Mouse (Mus musculus) adrenal gland, postnatal 14 days (tissue): ENCODE measurements at regions not wholly inside any gene's neighbourhood (a gene's known extent, or its start where the extent isn't known, plus 50 kb on each side); places are given as distances from the start of the nearest gene placed in this dataset.
"Not testable (repeated sequence)": the region's sequence is repeated elsewhere in the genome, so short reads cannot be mapped to it uniquely, and the experiment has no call there.

ENCODE experiments used
- DNase-seq: peaks from one replicate; pipeline ENCODE4 v3.0.0; 2021; ENCODE audit warnings: mixed read lengths

- peak; percentile 60 for DNase-seq
Observed at GRCm38 (mm10) chr7:60492028-60492995, 352.3 kb upstream of the Snrpn start.

GRCm38 (mm10) chr7:60487839-60488454 lies 347.9 kb upstream of the Snrpn start:
- not testable (repeated sequence) for DNase-seq

GRCm38 (mm10) chr7:60450074-60450603 lies 310.1 kb upstream of the Snrpn start:
- not testable (repeated sequence) for DNase-seq

GRCm38 (mm10) chr7:60449239-60450073 lies 309.4 kb upstream of the Snrpn start:
- DNase-seq = not testable (repeated sequence)

- no peak for DNase-seq
Observed at GRCm38 (mm10) chr7:60438781-60439180, 298.8 kb upstream of the Snrpn start.

- peak; percentile 54 for DNase-seq
Observed at GRCm38 (mm10) chr7:60391011-60391863, 251.2 kb upstream of the Snrpn start.

- not testable (repeated sequence) for DNase-seq
Observed at GRCm38 (mm10) chr7:60386957-60387356, 246.9 kb upstream of the Snrpn start.

- DNase-seq = not testable (repeated sequence)
Observed at GRCm38 (mm10) chr7:60374001-60374400, 234.0 kb upstream of the Snrpn start.

- not testable (repeated sequence) for DNase-seq
Observed at GRCm38 (mm10) chr7:60352206-60352605, 212.2 kb upstream of the Snrpn start.
